ENCODE assay signal across 9 mouse cellular contexts in genomic region chr2:164441155-164441554, GRCm38 (mm10). TPM values are rescaled to one million over a fixed set of nuclear protein-coding genes. Genes with fewer than 3 reads are reported as not detected.
A peak's percentile ranks its signal among the peaks of the same experiment; 100 is the strongest.
DNase-seq lines count a peak whose midpoint lies in the region; ATAC-seq and TF ChIP-seq lines count a peak whose summit lies in the region.
"Had no signal": no experiment of that assay in that cellular context is flagged by ENCODE, and none has a peak within 500 bp of the region (broad histone marks: within the 10 kb centered on the region; RNA-seq: fewer than 3 reads in every experiment).

No protein-coding gene starts in this region.

- no peak for TF ChIP-seq CTCF in bone marrow macrophage, adult 2 months (IDR thresholded peaks at IDR 0.05; ENCODE audit: low read depth, low read length)

- no peak overlapping the region for H3K27ac ChIP-seq in heart, embryonic 13.5 days (replicated peaks)
- peak overlapping the region; percentile 90 for H3K27ac ChIP-seq in bone marrow macrophage, adult 2 months (ENCODE audit: insufficient read depth, low read depth, low read length)
- H3K27ac ChIP-seq: neural tube, embryonic 13.5 days had no signal

- 39% methylated on average over 8 of the region's 8 CpGs for whole genome bisulfite sequencing in heart, embryonic 13.5 days

- DNase-seq in heart, postnatal 10 days, result no peak
- peak; percentile 61 to 66 for DNase-seq in kidney, adult 8-10 months
- no peak for DNase-seq in cerebellum, adult 11-12 months
- DNase-seq in layer of hippocampus, postnatal 14 days (ENCODE audit: low spot score in 2 of 2), result no peak
- DNase-seq in layer of hippocampus, postnatal 36 days, result no peak

- H3K9ac ChIP-seq in heart, embryonic 13.5 days, result peak overlapping the region; percentile 91

- ATAC-seq in heart, embryonic 13.5 days (ENCODE audit: extremely low read depth, insufficient number of reproducible peaks, low FRiP score, low TSS enrichment), result no peak

- H3K36me3 ChIP-seq in heart, embryonic 13.5 days, result no peaks in the 10 kb centered on the region
- H3K36me3 ChIP-seq in myocyte (ENCODE audit: control insufficient read depth, insufficient read depth), result no peaks in the 10 kb centered on the region
- H3K36me3 ChIP-seq: neural tube, embryonic 13.5 days had no signal

- H3K27me3 ChIP-seq in heart, embryonic 13.5 days (replicated peaks), result peaks cover 7% of the 10 kb centered on the region; the same call in 1 of the 2 replicates
- no peaks in the 10 kb centered on the region for H3K27me3 ChIP-seq in myocyte (ENCODE audit: control insufficient read depth, insufficient read depth, insufficient read length)

- H3K9me3 ChIP-seq in heart, embryonic 13.5 days, result no peaks in the 10 kb centered on the region
- H3K9me3 ChIP-seq: neural tube, embryonic 13.5 days had no signal

- intact Hi-C loops in heart, postnatal 10 days (cut with DNase I), result no loop called here

- H3K4me2 ChIP-seq in heart, embryonic 13.5 days, result peak overlapping the region; percentile 88
- H3K4me2 ChIP-seq in myocyte (ENCODE audit: low read depth), result peak overlapping the region; percentile 82

- TF ChIP-seq POLR2A in bone marrow macrophage, adult 2 months (IDR thresholded peaks at IDR 0.05; ENCODE audit: borderline replicate concordance, low read depth, low read length), result no peak
- no peak for TF ChIP-seq POLR2A in myocyte (IDR thresholded peaks at IDR 0.05; ENCODE audit: insufficient read length, low read depth)

- peaks cover 68% of the 10 kb centered on the region for H3K4me1 ChIP-seq in heart, embryonic 13.5 days
- H3K4me1 ChIP-seq in bone marrow macrophage, adult 2 months (ENCODE audit: control insufficient read depth, insufficient read depth, low read length), result peaks cover 59% of the 10 kb centered on the region

- peak overlapping the region; percentile 78 for H3K4me3 ChIP-seq in heart, embryonic 13.5 days
- H3K4me3 ChIP-seq in bone marrow macrophage, adult 2 months (ENCODE audit: insufficient read depth, low read length), result peak overlapping the region; percentile 81
- H3K4me3 ChIP-seq in myocyte, result peak overlapping the region; percentile 96

- peaks cover 64% of the 10 kb centered on the region for H3K79me2 ChIP-seq in myocyte (ENCODE audit: control insufficient read depth, insufficient read depth)

- no peak overlapping the region for H3ac ChIP-seq in myocyte (ENCODE audit: control insufficient read depth, insufficient read length)

TF ChIP-seq in myocyte, 11 proteins besides CTCF, POLR2A, EP300 and RAD21:
- no peak for TF ChIP-seq REST (IDR thresholded peaks at IDR 0.05; ENCODE audit: insufficient read depth, insufficient read length)
- peak; percentile 87 for TF ChIP-seq USF1 (IDR thresholded peaks at IDR 0.05; ENCODE audit: low read depth)
- peak; percentile 48 for TF ChIP-seq POLR2AphosphoS2 (IDR thresholded peaks at IDR 0.05; ENCODE audit: insufficient read length, low read depth)
- TF ChIP-seq MAX (IDR thresholded peaks at IDR 0.05; ENCODE audit: low read depth), result no peak
- TF ChIP-seq TCF12 (IDR thresholded peaks at IDR 0.05; ENCODE audit: insufficient read depth, poor library complexity, severe bottlenecking), result peak; percentile 94
- TF ChIP-seq SRF (IDR thresholded peaks at IDR 0.05; ENCODE audit: control insufficient read depth, insufficient read length, low read depth), result peak; percentile 69
- peak; percentile 89 for TF ChIP-seq TCF3 (IDR thresholded peaks at IDR 0.05; ENCODE audit: insufficient read length, low read depth)
- peak; percentile 80 to 98 (median 96) for TF ChIP-seq MYOG (IDR thresholded peaks at IDR 0.05; ENCODE audit: control insufficient read depth in 1 of 3, insufficient read depth in 1 of 3, insufficient read length in 2 of 3, low read depth in 2 of 3)
- TF ChIP-seq MYOD1 (IDR thresholded peaks at IDR 0.05; ENCODE audit: control insufficient read depth in 1 of 3, insufficient read length in 2 of 3, low read depth in 2 of 3), result peak; percentile 6 to 98 (median 95)
- TF ChIP-seq CEBPB (IDR thresholded peaks at IDR 0.05; ENCODE audit: insufficient read depth, poor library complexity, severe bottlenecking), result peak; percentile 16; the same call in 1 of the 2 replicates
- no peak for TF ChIP-seq E2F4 (IDR thresholded peaks at IDR 0.05; ENCODE audit: insufficient read depth)
TF ChIP-seq in myocyte: peak in this region for 8.

RNA-seq across cellular contexts. Expression of gene Sdc4, which starts 2.5 kb away (rescaled TPM):
- 36.6 and 46.5 TPM in 2 replicates for polyA plus RNA-seq in heart, embryonic 13.5 days (2015; fragmentation: Nextera tagmentation; extraction: Ambion mirVana)
- total RNA-seq in heart, postnatal 10 days (2021), result 10 to 100 TPM; 24.3 to 39.3 TPM
- 125 and 132 TPM in 2 replicates for polyA plus RNA-seq in bone marrow macrophage, adult 2 months (2012; ENCODE audit: insufficient read depth, insufficient read length, missing spikeins)
- polyA plus RNA-seq in myocyte (2012; fragmentation: generic; extraction: Trizol), result 52.4 TPM
- total RNA-seq in layer of hippocampus, postnatal 14 days (2021), result 100 to 1,000 TPM; 117 to 137 TPM
- 100 to 1,000 TPM; 102 to 129 TPM for total RNA-seq in layer of hippocampus, postnatal 36 days (2021)

RNA-seq across cellular contexts. Expression of gene Sys1, which starts 15.6 kb away (rescaled TPM):
- 37.2 and 43.0 TPM in 2 replicates for polyA plus RNA-seq in heart, embryonic 13.5 days (2015; fragmentation: Nextera tagmentation; extraction: Ambion mirVana)
- 10 to 100 TPM; 21.3 to 25.1 TPM for total RNA-seq in heart, postnatal 10 days (2021)
- 33.3 and 33.9 TPM in 2 replicates for polyA plus RNA-seq in bone marrow macrophage, adult 2 months (2012; ENCODE audit: insufficient read depth, insufficient read length, missing spikeins)
- 47.6 TPM for polyA plus RNA-seq in myocyte (2012; fragmentation: generic; extraction: Trizol)
- total RNA-seq in layer of hippocampus, postnatal 14 days (2021), result 10 to 100 TPM; 39.1 to 44.7 TPM
- 10 to 100 TPM; 37.7 to 42.3 TPM for total RNA-seq in layer of hippocampus, postnatal 36 days (2021)

RNA-seq across cellular contexts. Expression of gene Gm20458, which starts 19.6 kb away (rescaled TPM):
- polyA plus RNA-seq in heart, embryonic 13.5 days (2015; fragmentation: Nextera tagmentation; extraction: Ambion mirVana), result 8.7 and 11.7 TPM in 2 replicates
- 1 to 10 TPM; 5.5 to 7.4 TPM for total RNA-seq in heart, postnatal 10 days (2021)
- polyA plus RNA-seq in bone marrow macrophage, adult 2 months (2012; ENCODE audit: insufficient read depth, insufficient read length, missing spikeins), result not detected in 2 replicates
- 31.6 TPM for polyA plus RNA-seq in myocyte (2012; fragmentation: generic; extraction: Trizol)
- total RNA-seq in layer of hippocampus, postnatal 14 days (2021), result 10 to 100 TPM; 12.7 to 18.8 TPM
- total RNA-seq in layer of hippocampus, postnatal 36 days (2021), result 10 to 100 TPM in 1 of 2 experiments, 1 to 10 TPM in 1; 7.0 to 13.3 TPM

RNA-seq across cellular contexts. Expression of gene Trp53tg5, which starts 32.4 kb away (rescaled TPM):
- not detected in 2 replicates for polyA plus RNA-seq in heart, embryonic 13.5 days (2015; fragmentation: Nextera tagmentation; extraction: Ambion mirVana)
- total RNA-seq in heart, postnatal 10 days (2021), result not detected
- polyA plus RNA-seq in bone marrow macrophage, adult 2 months (2012; ENCODE audit: insufficient read depth, insufficient read length, missing spikeins), result not detected in 2 replicates
- not detected for polyA plus RNA-seq in myocyte (2012; fragmentation: generic; extraction: Trizol)
- total RNA-seq in layer of hippocampus, postnatal 14 days (2021), result not detected
- total RNA-seq in layer of hippocampus, postnatal 36 days (2021), result not detected
- polyA plus RNA-seq: neural tube, embryonic 13.5 days had no signal

RNA-seq across cellular contexts. Expression of gene Matn4, which starts 36.2 kb away (rescaled TPM):
- polyA plus RNA-seq in heart, embryonic 13.5 days (2015; fragmentation: Nextera tagmentation; extraction: Ambion mirVana), result 5.2 and 7.7 TPM in 2 replicates
- total RNA-seq in heart, postnatal 10 days (2021), result 1 to 10 TPM; 1.2 to 2.3 TPM
- not detected in 2 replicates for polyA plus RNA-seq in bone marrow macrophage, adult 2 months (2012; ENCODE audit: insufficient read depth, insufficient read length, missing spikeins)
- polyA plus RNA-seq in myocyte (2012; fragmentation: generic; extraction: Trizol), result 0.01 TPM
- 10 to 100 TPM; 21.2 to 21.6 TPM for total RNA-seq in layer of hippocampus, postnatal 14 days (2021)
- 10 to 100 TPM; 13.0 to 13.4 TPM for total RNA-seq in layer of hippocampus, postnatal 36 days (2021)

Comparison
In these comparisons a context has a peak if more than half of its experiments do, and no peak if none do; other contexts are left out.
1. DNase-seq: peak in kidney, adult 8-10 months (2 of 2); none in heart, postnatal 10 days (0 of 2), cerebellum, adult 11-12 months (single experiment), layer of hippocampus, postnatal 14 days (0 of 2) and layer of hippocampus, postnatal 36 days (0 of 2).
2. Peak in every context shown above with its lines, with median percentiles within 50 percentile points of each other: H3K4me3 ChIP-seq.